Mouse (Mus musculus) common myeloid progenitor, adult 5-6 weeks (primary cell): ENCODE measurements around the gene Trim50. TPM values are rescaled to one million over a fixed set of nuclear protein-coding genes. Genes with fewer than 3 reads are reported as not detected.

ENCODE experiments used
- total RNA-seq: library from RNA; stranded (forward); fragments of 200-1000, 187-1606 nt; gene quantifications from 2 replicates; pipeline ENCODE4 v1.2.3, GENCODE M21; 2017

Gene Trim50
- total RNA-seq, 1 experiment from 2014 or later: not detected

Other genes with a start within 250 kb of the Trim50 start
- 12.7 and 18.0 TPM in 2 replicates for gene Tbl2, start 203.6 kb upstream of the Trim50 start, total RNA-seq
- gene Bcl7b, start 185.0 kb upstream of the Trim50 start, total RNA-seq: 30.3 and 32.8 TPM in 2 replicates
- gene Baz1b, start 166.0 kb upstream of the Trim50 start, total RNA-seq: 168 and 188 TPM in 2 replicates
- 0.14 and 0.29 TPM in 2 replicates for gene Fzd9, start 102.1 kb upstream of the Trim50 start, total RNA-seq
- not detected in 2 replicates for gene Fkbp6, start 3.3 kb upstream of the Trim50 start, total RNA-seq
- gene Nsun5, start 16.7 kb downstream of the Trim50 start, total RNA-seq: 16.8 and 23.2 TPM in 2 replicates
- 10.5 and 19.6 TPM in 2 replicates for gene Pom121, start 41.3 kb downstream of the Trim50 start, total RNA-seq
- gene Hip1, start 191.8 kb downstream of the Trim50 start, total RNA-seq: 4.2 and 8.5 TPM in 2 replicates
- gene Ccl26, start 210.3 kb downstream of the Trim50 start, total RNA-seq: not detected in 2 replicates
- gene Ccl24, start 219.8 kb downstream of the Trim50 start, total RNA-seq: not detected in 2 replicates